Mouse (Mus musculus): Measurements from ENCODE around the gene Prr12. TPM values are rescaled to one million over a fixed set of nuclear protein-coding genes. Genes with fewer than 3 reads are reported as not detected.

Gene Prr12
- polyA plus RNA-seq, 1 experiment from 2014 or later = 17.9 TPM

GRCm38 (mm10) chr7:45048923-45049657 lies 3.6 kb downstream of the Prr12 start:
- Histone ChIP-seq H3K4me3 (ENCODE audit: low read depth, low read length) (no peak overlapping the region), H3K27ac (ENCODE audit: low read depth, low read length) (no peak overlapping the region), H3K4me2 (ENCODE audit: low read depth, low read length) (no peak overlapping the region), H3K27me3 (ENCODE audit: control insufficient read depth, insufficient read depth, low read length) (no peaks in the 10 kb centered on the region), H3K4me1 (ENCODE audit: control insufficient read depth, insufficient read depth, low read length) (peaks cover 13% of the 10 kb centered on the region), H3K36me3 (ENCODE audit: control insufficient read depth, insufficient read depth, low read length) (peaks cover 55% of the 10 kb centered on the region), H3K9me3 (ENCODE audit: control insufficient read depth, low read length) (no peaks in the 10 kb centered on the region), H3K9ac (replicated peaks; ENCODE audit: low read depth, low read length) (no peak overlapping the region)
- no peak for ATAC-seq (ENCODE audit: low read depth)
- 96% methylated on average over 22 of the region's 23 CpGs for WGBS

GRCm38 (mm10) chr7:45048001-45048890 lies 4.4 kb downstream of the Prr12 start:
- H3K4me2 ChIP-seq (ENCODE audit: low read depth, low read length) = no peak overlapping the region
- H3K4me1 ChIP-seq (ENCODE audit: control insufficient read depth, insufficient read depth, low read length) = peaks cover 13% of the 10 kb centered on the region
- no peaks in the 10 kb centered on the region for H3K27me3 ChIP-seq (ENCODE audit: control insufficient read depth, insufficient read depth, low read length)
- 95% methylated on average over 38 of the region's 38 CpGs for WGBS
- no peak overlapping the region for H3K27ac ChIP-seq (ENCODE audit: low read depth, low read length)
- H3K4me3 ChIP-seq (ENCODE audit: low read depth, low read length) = no peak overlapping the region
- no peak for ATAC-seq (ENCODE audit: low read depth)
- no peak overlapping the region for H3K9ac ChIP-seq (replicated peaks; ENCODE audit: low read depth, low read length)
- no peaks in the 10 kb centered on the region for H3K9me3 ChIP-seq (ENCODE audit: control insufficient read depth, low read length)
- peaks cover 63% of the 10 kb centered on the region for H3K36me3 ChIP-seq (ENCODE audit: control insufficient read depth, insufficient read depth, low read length)

GRCm38 (mm10) chr7:45047491-45047890 lies 5.2 kb downstream of the Prr12 start:
- Histone ChIP-seq H3K4me3 (ENCODE audit: low read depth, low read length) (no peak overlapping the region), H3K4me2 (ENCODE audit: low read depth, low read length) (no peak overlapping the region), H3K9ac (replicated peaks; ENCODE audit: low read depth, low read length) (no peak overlapping the region), H3K36me3 (ENCODE audit: control insufficient read depth, insufficient read depth, low read length) (peaks cover 71% of the 10 kb centered on the region), H3K4me1 (ENCODE audit: control insufficient read depth, insufficient read depth, low read length) (peaks cover 13% of the 10 kb centered on the region), H3K27ac (ENCODE audit: low read depth, low read length) (no peak overlapping the region), H3K9me3 (ENCODE audit: control insufficient read depth, low read length) (no peaks in the 10 kb centered on the region), H3K27me3 (ENCODE audit: control insufficient read depth, insufficient read depth, low read length) (no peaks in the 10 kb centered on the region)
- no peak for ATAC-seq (ENCODE audit: low read depth)
- 95% methylated on average over 14 of the region's 14 CpGs for WGBS

GRCm38 (mm10) chr7:45046853-45047350 lies 5.8 kb downstream of the Prr12 start:
- Histone ChIP-seq H3K9me3 (ENCODE audit: control insufficient read depth, low read length) (no peaks in the 10 kb centered on the region), H3K36me3 (ENCODE audit: control insufficient read depth, insufficient read depth, low read length) (peaks cover 77% of the 10 kb centered on the region), H3K4me3 (ENCODE audit: low read depth, low read length) (no peak overlapping the region), H3K4me1 (ENCODE audit: control insufficient read depth, insufficient read depth, low read length) (peaks cover 13% of the 10 kb centered on the region), H3K9ac (replicated peaks; ENCODE audit: low read depth, low read length) (no peak overlapping the region), H3K4me2 (ENCODE audit: low read depth, low read length) (no peak overlapping the region), H3K27ac (ENCODE audit: low read depth, low read length) (no peak overlapping the region), H3K27me3 (ENCODE audit: control insufficient read depth, insufficient read depth, low read length) (no peaks in the 10 kb centered on the region)
- ATAC-seq (ENCODE audit: low read depth) = no peak
- WGBS = 96% methylated on average over 26 of the region's 26 CpGs

GRCm38 (mm10) chr7:45045741-45046140 lies 6.9 kb downstream of the Prr12 start:
- H3K4me3 ChIP-seq (ENCODE audit: low read depth, low read length) = no peak overlapping the region
- H3K27ac ChIP-seq (ENCODE audit: low read depth, low read length) = no peak overlapping the region
- no peak for ATAC-seq (ENCODE audit: low read depth)
- peaks cover 1% of the 10 kb centered on the region; the same call in 1 of the 2 replicates for H3K4me1 ChIP-seq (ENCODE audit: control insufficient read depth, insufficient read depth, low read length)
- no peak overlapping the region for H3K4me2 ChIP-seq (ENCODE audit: low read depth, low read length)
- H3K9ac ChIP-seq (replicated peaks; ENCODE audit: low read depth, low read length) = no peak overlapping the region
- H3K36me3 ChIP-seq (ENCODE audit: control insufficient read depth, insufficient read depth, low read length) = peaks cover 88% of the 10 kb centered on the region
- no peaks in the 10 kb centered on the region for H3K27me3 ChIP-seq (ENCODE audit: control insufficient read depth, insufficient read depth, low read length)
- 95% methylated on average over 22 of the region's 22 CpGs for WGBS
- no peaks in the 10 kb centered on the region for H3K9me3 ChIP-seq (ENCODE audit: control insufficient read depth, low read length)

- Histone ChIP-seq H3K4me3 (ENCODE audit: low read depth, low read length) (no peak overlapping the region), H3K4me2 (ENCODE audit: low read depth, low read length) (no peak overlapping the region), H3K27me3 (ENCODE audit: control insufficient read depth, insufficient read depth, low read length) (no peaks in the 10 kb centered on the region), H3K9me3 (ENCODE audit: control insufficient read depth, low read length) (no peaks in the 10 kb centered on the region), H3K36me3 (ENCODE audit: control insufficient read depth, insufficient read depth, low read length) (peaks cover 88% of the 10 kb centered on the region), H3K27ac (ENCODE audit: low read depth, low read length) (no peak overlapping the region), H3K4me1 (ENCODE audit: control insufficient read depth, insufficient read depth, low read length) (no peaks in the 10 kb centered on the region), H3K9ac (replicated peaks; ENCODE audit: low read depth, low read length) (no peak overlapping the region)
- no peak for ATAC-seq (ENCODE audit: low read depth)
- WGBS = 95% methylated on average over 14 of the region's 14 CpGs
These were observed 9.4 kb downstream of the Prr12 start for GRCm38 (mm10) chr7:45043307-45043706.

- peaks cover 69% of the 10 kb centered on the region for H3K36me3 ChIP-seq (ENCODE audit: control insufficient read depth, insufficient read depth, low read length)
- 89% methylated on average over 9 of the region's 9 CpGs for WGBS
- ATAC-seq (ENCODE audit: low read depth) = no peak
These were observed 11.8 kb downstream of the Prr12 start for GRCm38 (mm10) chr7:45040851-45041250.

GRCm38 (mm10) chr7:45038411-45038810 lies 14.3 kb downstream of the Prr12 start:
- no peaks in the 10 kb centered on the region for H3K27me3 ChIP-seq (ENCODE audit: control insufficient read depth, insufficient read depth, low read length)
- no peaks in the 10 kb centered on the region for H3K9me3 ChIP-seq (ENCODE audit: control insufficient read depth, low read length)
- H3K4me2 ChIP-seq (ENCODE audit: low read depth, low read length) = no peak overlapping the region
- ATAC-seq (ENCODE audit: low read depth) = no peak
- peaks cover 76% of the 10 kb centered on the region for H3K36me3 ChIP-seq (ENCODE audit: control insufficient read depth, insufficient read depth, low read length)
- no peak overlapping the region for H3K27ac ChIP-seq (ENCODE audit: low read depth, low read length)
- no peak overlapping the region for H3K4me3 ChIP-seq (ENCODE audit: low read depth, low read length)
- no peak overlapping the region for H3K9ac ChIP-seq (replicated peaks; ENCODE audit: low read depth, low read length)
- 98% methylated on average over 9 of the region's 9 CpGs for WGBS
- no peaks in the 10 kb centered on the region for H3K4me1 ChIP-seq (ENCODE audit: control insufficient read depth, insufficient read depth, low read length)

More at GRCm38 (mm10) chr7:45040851-45041250, 11.8 kb downstream of the Prr12 start:
- Histone ChIP-seq H3K9ac (replicated peaks; ENCODE audit: low read depth, low read length) (no peak overlapping the region), H3K4me1 (ENCODE audit: control insufficient read depth, insufficient read depth, low read length) (no peaks in the 10 kb centered on the region), H3K27ac (ENCODE audit: low read depth, low read length) (no peak overlapping the region), H3K4me2 (ENCODE audit: low read depth, low read length) (no peak overlapping the region), H3K9me3 (ENCODE audit: control insufficient read depth, low read length) (no peaks in the 10 kb centered on the region), H3K27me3 (ENCODE audit: control insufficient read depth, insufficient read depth, low read length) (no peaks in the 10 kb centered on the region), H3K4me3 (ENCODE audit: low read depth, low read length) (no peak overlapping the region)

Data from neural tube, embryonic 14.5 days (tissue).